Mouse (Mus musculus) brain, embryonic 14.5 days (tissue): ENCODE measurements at regions not wholly inside any gene's neighbourhood (a gene's known extent, or its start where the extent isn't known, plus 50 kb on each side); places are given as distances from the start of the nearest gene placed in this dataset.

Experiments
- DNase-seq: peaks from one replicate; pipeline ENCODE4 v3.0.0-alpha.2; 2011; ENCODE audit warnings: low read depth
- CTCF ChIP-seq: fragments of 200-500 bp; IDR thresholded peaks from 2 replicates; pipeline ENCODE4 v1.5.1; 2012; ENCODE audit warnings: inconsistent platforms, mild to moderate bottlenecking, moderate library complexity, borderline replicate concordance; ENCODE audit not compliant: insufficient read depth, insufficient read length; ENCODE audit errors: extremely low read depth
- POLR2A ChIP-seq: fragments of 200-500 bp; IDR thresholded peaks from 2 replicates; pipeline ENCODE4 v1.6.1; 2012; ENCODE audit warnings: mild to moderate bottlenecking, inconsistent platforms, borderline replicate concordance; ENCODE audit not compliant: poor library complexity, insufficient read depth, insufficient read length, severe bottlenecking; ENCODE audit errors: extremely low read depth

DNA sequence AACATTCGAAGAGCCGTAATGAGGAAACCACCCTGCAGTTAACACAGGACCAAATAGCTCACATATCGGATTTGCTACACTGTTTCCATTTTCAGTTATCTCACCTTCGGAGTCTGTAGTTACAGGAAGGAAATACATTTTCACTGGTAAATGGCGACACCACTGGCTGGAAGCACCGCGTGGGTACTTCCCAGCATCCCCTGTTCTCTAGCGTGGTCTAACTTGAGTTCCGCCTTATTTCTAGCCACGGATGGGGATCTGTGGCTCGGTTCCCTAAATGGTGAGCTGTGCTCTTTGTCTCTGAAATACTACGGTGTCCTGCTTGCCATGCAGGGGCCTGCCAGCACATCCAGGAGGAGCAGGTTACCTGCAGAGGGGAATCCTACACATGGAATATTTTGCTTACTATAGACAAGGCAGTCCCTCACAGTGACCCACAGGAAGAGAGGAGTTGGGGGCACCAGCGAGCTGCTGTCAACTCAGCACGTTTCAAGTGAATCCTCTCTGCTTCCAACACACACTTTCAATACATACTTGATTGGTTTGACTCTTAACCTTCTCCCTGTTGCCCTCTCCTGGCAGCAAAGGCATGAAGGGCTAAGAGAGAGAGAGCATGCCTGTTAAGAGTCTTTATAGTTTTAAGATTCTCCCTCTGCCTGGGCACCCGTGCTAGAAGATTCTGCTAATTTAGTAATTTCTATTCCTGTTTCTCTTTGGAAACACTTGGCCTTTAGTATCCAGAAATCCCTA, 78.9 kb upstream of the Tmem150c start:
- TF ChIP-seq CTCF, result no peak
- no peak for TF ChIP-seq POLR2A
- DNase-seq, result no peak

- no peak for DNase-seq
- no peak for TF ChIP-seq POLR2A
- TF ChIP-seq CTCF, result no peak
These were observed 78.2 kb upstream of the Tmem150c start for GRCm38 (mm10) chr5:100237674-100238278.

GRCm38 (mm10) chr5:100236277-100236676, 76.7 kb upstream of the Tmem150c start:
- DNase-seq, result no peak
- TF ChIP-seq CTCF (no peak), POLR2A (no peak)

DNA sequence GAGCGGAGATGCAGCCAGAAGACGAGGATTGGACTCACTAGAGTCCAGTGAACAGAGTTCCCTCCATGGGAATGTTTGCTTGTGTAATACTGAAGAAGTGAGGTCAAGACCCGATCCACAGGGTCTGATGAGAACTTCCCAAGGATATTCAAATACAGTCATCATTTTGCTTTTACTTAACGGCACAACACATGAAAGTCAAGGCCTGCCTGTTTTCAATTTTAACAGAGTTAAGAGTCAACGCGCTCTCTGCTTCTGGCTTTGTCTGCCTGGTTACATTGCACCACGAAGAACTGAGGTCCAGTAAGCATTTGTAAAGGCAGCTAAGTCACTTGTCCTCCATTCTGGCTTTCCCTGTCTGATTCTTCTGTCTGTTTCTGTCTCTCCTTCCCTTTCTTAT, 72.5 kb upstream of the Tmem150c start:
- TF ChIP-seq CTCF, result no peak
- no peak for TF ChIP-seq POLR2A
- DNase-seq, result no peak

DNA sequence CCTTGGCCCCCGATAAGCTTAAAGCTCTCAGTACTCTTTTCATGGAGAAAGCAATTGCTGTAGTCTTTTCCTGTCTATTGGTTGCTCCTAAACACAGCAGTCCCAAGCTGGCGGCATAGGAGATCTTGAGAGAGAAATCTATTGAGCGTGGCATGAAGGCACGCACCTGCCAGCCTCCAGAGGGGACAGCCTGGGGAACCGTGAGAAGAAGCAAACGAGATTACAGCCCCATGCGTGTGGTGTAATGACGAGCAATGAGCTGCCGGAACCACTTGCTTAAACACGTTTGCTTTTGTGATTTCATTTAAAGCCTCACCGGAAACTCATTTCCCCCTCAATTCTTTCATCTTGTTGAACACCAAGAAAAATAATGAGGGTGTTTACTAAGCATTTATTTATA, 72.0 kb upstream of the Tmem150c start:
- TF ChIP-seq CTCF (no peak), POLR2A (no peak)
- peak; percentile 40 for DNase-seq

DNA sequence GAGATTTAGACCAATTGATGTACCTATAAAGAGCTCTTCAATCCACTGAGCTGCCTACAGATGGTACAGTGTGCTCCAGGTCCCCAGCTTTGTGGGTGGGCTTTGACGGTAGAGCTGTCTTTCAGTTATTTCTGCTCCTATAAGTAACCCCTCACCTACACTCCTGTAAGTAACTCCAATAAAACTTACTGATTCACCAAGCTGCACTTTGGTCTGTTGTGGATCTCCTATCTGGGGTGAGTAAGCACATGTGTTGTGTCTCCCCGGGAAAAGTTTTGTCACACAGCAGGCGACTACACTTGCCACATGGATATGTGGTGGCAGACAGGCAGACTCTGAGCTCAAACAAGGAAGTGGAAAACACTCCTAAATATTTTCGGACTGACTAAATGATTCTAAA, 70.4 kb upstream of the Tmem150c start:
- TF ChIP-seq POLR2A, result no peak
- TF ChIP-seq CTCF, result no peak

GRCm38 (mm10) chr5:100227888-100228287, 68.3 kb upstream of the Tmem150c start:
- no peak for DNase-seq

More for the DNA sequence above, 70.4 kb upstream of the Tmem150c start:
- DNase-seq, result no peak

GRCm38 (mm10) chr5:100226571-100227235, 67.1 kb upstream of the Tmem150c start:
- TF ChIP-seq CTCF (no peak), POLR2A (no peak)
- DNase-seq, result peak; percentile 37

More at GRCm38 (mm10) chr5:100227888-100228287, 68.3 kb upstream of the Tmem150c start:
- TF ChIP-seq POLR2A (no peak), CTCF (no peak)

- TF ChIP-seq POLR2A (no peak), CTCF (no peak)
- no peak for DNase-seq
These were observed 65.9 kb upstream of the Tmem150c start for GRCm38 (mm10) chr5:100225491-100225890.

DNA sequence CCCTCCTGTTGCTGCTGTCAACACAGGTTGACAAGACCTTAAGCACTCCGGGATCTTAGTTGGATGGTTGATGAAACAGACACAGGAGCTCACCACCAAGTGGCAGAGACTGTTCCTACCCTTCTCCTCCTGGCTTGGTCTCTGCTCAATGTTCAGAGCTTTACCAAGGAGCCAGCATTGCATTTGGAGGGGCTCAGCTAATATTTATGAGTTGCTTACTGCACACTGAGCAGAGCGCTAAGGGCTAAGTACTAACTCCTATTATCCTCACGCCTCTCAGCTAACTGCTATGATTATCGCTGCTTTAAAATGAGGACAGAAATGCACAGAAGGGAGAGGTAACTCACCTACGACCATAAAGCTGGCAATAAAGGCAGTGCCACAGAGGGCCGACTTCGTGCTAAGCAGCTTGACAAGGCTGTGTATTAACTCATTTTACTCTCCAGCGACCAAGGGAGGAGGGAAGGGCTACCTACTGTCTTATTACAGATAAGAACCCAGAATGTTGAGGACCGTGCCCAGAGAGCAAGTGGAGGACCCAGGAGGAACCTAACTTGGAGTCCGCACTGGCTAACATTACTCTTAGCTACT, 65.3 kb upstream of the Tmem150c start:
- TF ChIP-seq POLR2A (no peak), CTCF (no peak)
- DNase-seq, result peak; percentile 19

DNA sequence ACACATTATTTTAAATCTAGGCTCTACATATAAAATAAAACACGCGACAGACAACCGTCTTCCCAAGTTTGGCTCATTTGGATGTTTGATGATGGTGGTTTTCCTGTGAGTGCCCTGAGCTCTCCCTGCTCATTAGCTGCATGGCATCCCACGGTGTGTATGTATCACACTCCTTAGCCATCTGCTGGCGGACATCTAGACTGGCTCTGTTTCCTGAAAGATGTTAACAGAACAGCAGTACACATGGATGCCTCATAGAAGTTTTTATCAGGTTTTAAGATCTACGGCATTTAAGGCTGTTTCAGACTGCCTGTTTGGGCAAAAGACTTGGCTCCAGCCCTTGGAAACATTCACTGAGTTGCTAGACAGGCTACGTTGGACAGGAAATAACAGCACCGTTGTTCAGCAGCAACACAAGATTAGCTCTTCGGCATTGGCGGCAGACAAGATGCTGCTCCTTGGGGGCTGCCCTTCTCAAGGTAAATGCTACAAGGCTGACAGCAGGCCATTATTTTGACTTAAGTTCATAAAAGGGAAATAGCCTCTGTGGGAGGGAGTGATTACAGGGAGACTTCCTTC, 61.5 kb upstream of the Tmem150c start:
- TF ChIP-seq CTCF, result peak; percentile 30; the same call in 1 of the 2 replicates
- no peak for TF ChIP-seq POLR2A
- DNase-seq, result peak; percentile 70
